Mouse (Mus musculus): ENCODE measurements around the gene Naaladl1. TPM values are rescaled to one million over a fixed set of nuclear protein-coding genes. Genes with fewer than 3 reads are reported as not detected.

The Naaladl1 gene
- polyA plus RNA-seq, 1 experiment from 2014 or later = 2.5 TPM

- no peak for ATAC-seq (ENCODE audit: low read depth)
- no peak overlapping the region for H3K4me3 ChIP-seq (ENCODE audit: low read depth, low read length)
- WGBS (ENCODE audit: insufficient replicate concordance) = 55% methylated on average over 8 of the region's 8 CpGs
These were observed 50.8 kb downstream of the Naaladl1 start for GRCm38 (mm10) chr19:6156372-6156771.

GRCm38 (mm10) chr19:6157220-6157619 lies 51.6 kb downstream of the Naaladl1 start:
- Histone ChIP-seq H3K4me3 (ENCODE audit: low read depth, low read length) (no peak overlapping the region), H3K27me3 (ENCODE audit: control insufficient read depth, insufficient read depth, low read depth, low read length) (0 out of 2 replicates have a peak, but pooled peaks cover 2% of the 10 kb centered on the region), H3K9me3 (replicated peaks; ENCODE audit: control insufficient read depth, low read length) (no peaks in the 10 kb centered on the region), H3K27ac (ENCODE audit: low read length) (no peak overlapping the region), H3K36me3 (ENCODE audit: control insufficient read depth, insufficient read depth) (no peaks in the 10 kb centered on the region), H3K9ac (ENCODE audit: low read depth, low read length) (no peak overlapping the region), H3K4me2 (ENCODE audit: low read depth, low read length) (no peak overlapping the region), H3K4me1 (ENCODE audit: control insufficient read depth, low read depth, low read length) (no peaks in the 10 kb centered on the region; the same call in 1 of the 2 replicates)
- ATAC-seq (ENCODE audit: low read depth) = no peak
- WGBS (ENCODE audit: insufficient replicate concordance) = 28% methylated on average over 6 of the region's 6 CpGs

More at GRCm38 (mm10) chr19:6156372-6156771, 50.8 kb downstream of the Naaladl1 start:
- no peak overlapping the region for H3K9ac ChIP-seq (ENCODE audit: low read depth, low read length)
- 0 out of 2 replicates have a peak, but pooled peaks cover 2% of the 10 kb centered on the region for H3K27me3 ChIP-seq (ENCODE audit: control insufficient read depth, insufficient read depth, low read depth, low read length)
- H3K27ac ChIP-seq (ENCODE audit: low read length) = no peak overlapping the region
- no peaks in the 10 kb centered on the region for H3K36me3 ChIP-seq (ENCODE audit: control insufficient read depth, insufficient read depth)
- no peak overlapping the region for H3K4me2 ChIP-seq (ENCODE audit: low read depth, low read length)
- H3K9me3 ChIP-seq (replicated peaks; ENCODE audit: control insufficient read depth, low read length) = no peaks in the 10 kb centered on the region
- H3K4me1 ChIP-seq (ENCODE audit: control insufficient read depth, low read depth, low read length) = no peaks in the 10 kb centered on the region; the same call in 1 of the 2 replicates

GRCm38 (mm10) chr19:6163872-6164547 lies 58.4 kb downstream of the Naaladl1 start:
- Histone ChIP-seq H3K4me1 (ENCODE audit: control insufficient read depth, low read depth, low read length) (no peaks in the 10 kb centered on the region; the same call in 1 of the 2 replicates), H3K9me3 (replicated peaks; ENCODE audit: control insufficient read depth, low read length) (no peaks in the 10 kb centered on the region), H3K36me3 (ENCODE audit: control insufficient read depth, insufficient read depth) (no peaks in the 10 kb centered on the region), H3K4me3 (ENCODE audit: low read depth, low read length) (no peak overlapping the region), H3K4me2 (ENCODE audit: low read depth, low read length) (no peak overlapping the region), H3K27ac (ENCODE audit: low read length) (no peak overlapping the region), H3K27me3 (ENCODE audit: control insufficient read depth, insufficient read depth, low read depth, low read length) (0 out of 2 replicates have a peak, but pooled peaks cover 2% of the 10 kb centered on the region), H3K9ac (ENCODE audit: low read depth, low read length) (no peak overlapping the region)
- WGBS (ENCODE audit: insufficient replicate concordance) = 52% methylated on average over 10 of the region's 10 CpGs
- ATAC-seq (ENCODE audit: low read depth) = no peak

Other genes starting within 250 kb of the Naaladl1 start
- 13.9 and 14.0 TPM in 2 replicates for gene Frmd8, start 230.5 kb upstream of the Naaladl1 start, polyA plus RNA-seq (2015; fragmentation: Nextera tagmentation; extraction: Ambion mirVana)
- gene Slc25a45, start 228.0 kb upstream of the Naaladl1 start, polyA plus RNA-seq (2015; fragmentation: Nextera tagmentation; extraction: Ambion mirVana) = 6.3 and 6.9 TPM in 2 replicates
- 2.3 and 2.6 TPM in 2 replicates for gene Tigd3, start 211.6 kb upstream of the Naaladl1 start, polyA plus RNA-seq (2015; fragmentation: Nextera tagmentation; extraction: Ambion mirVana)
- 48.4 and 52.8 TPM in 2 replicates for gene Dpf2, start 192.8 kb upstream of the Naaladl1 start, polyA plus RNA-seq (2015; fragmentation: Nextera tagmentation; extraction: Ambion mirVana)
- gene Cdc42ep2, start 181.0 kb upstream of the Naaladl1 start, polyA plus RNA-seq (2015; fragmentation: Nextera tagmentation; extraction: Ambion mirVana) = 2.9 and 3.6 TPM in 2 replicates
- gene Pola2, start 141.6 kb upstream of the Naaladl1 start, polyA plus RNA-seq (2015; fragmentation: Nextera tagmentation; extraction: Ambion mirVana) = 47.2 and 48.6 TPM in 2 replicates
- gene Slc22a20, start 119.6 kb upstream of the Naaladl1 start, polyA plus RNA-seq (2015; fragmentation: Nextera tagmentation; extraction: Ambion mirVana) = 0.06 TPM in 2 replicates
- 22.2 and 23.4 TPM in 2 replicates for gene Capn1, start 89.9 kb upstream of the Naaladl1 start, polyA plus RNA-seq (2015; fragmentation: Nextera tagmentation; extraction: Ambion mirVana)
- 14.4 and 19.0 TPM in 2 replicates for gene Syvn1, start 59.2 kb upstream of the Naaladl1 start, polyA plus RNA-seq (2015; fragmentation: Nextera tagmentation; extraction: Ambion mirVana)
- gene Mrpl49, start 48.0 kb upstream of the Naaladl1 start, polyA plus RNA-seq (2015; fragmentation: Nextera tagmentation; extraction: Ambion mirVana) = 37.4 and 38.5 TPM in 2 replicates
- 440 and 454 TPM in 2 replicates for gene Fau, start 47.9 kb upstream of the Naaladl1 start, polyA plus RNA-seq (2015; fragmentation: Nextera tagmentation; extraction: Ambion mirVana)
- gene Znhit2, start 44.6 kb upstream of the Naaladl1 start, polyA plus RNA-seq (2015; fragmentation: Nextera tagmentation; extraction: Ambion mirVana) = 15.3 and 17.7 TPM in 2 replicates
- 48.0 and 53.7 TPM in 2 replicates for gene Tm7sf2, start 37.4 kb upstream of the Naaladl1 start, polyA plus RNA-seq (2015; fragmentation: Nextera tagmentation; extraction: Ambion mirVana)
- gene Vps51, start 28.6 kb upstream of the Naaladl1 start, polyA plus RNA-seq (2015; fragmentation: Nextera tagmentation; extraction: Ambion mirVana) = 27.8 and 28.9 TPM in 2 replicates
- not detected in 2 replicates for gene Tmem262, start 25.7 kb upstream of the Naaladl1 start, polyA plus RNA-seq (2015; fragmentation: Nextera tagmentation; extraction: Ambion mirVana)
- 0.38 and 0.41 TPM in 2 replicates for gene Gm28374, start 23.5 kb upstream of the Naaladl1 start, polyA plus RNA-seq (2015; fragmentation: Nextera tagmentation; extraction: Ambion mirVana)
- 19.2 and 21.8 TPM in 2 replicates for gene Zfpl1, start 20.8 kb upstream of the Naaladl1 start, polyA plus RNA-seq (2015; fragmentation: Nextera tagmentation; extraction: Ambion mirVana)
- 28.9 and 32.5 TPM in 2 replicates for gene Cdca5, start 20.8 kb upstream of the Naaladl1 start, polyA plus RNA-seq (2015; fragmentation: Nextera tagmentation; extraction: Ambion mirVana)
- 0.20 and 0.48 TPM in 2 replicates for gene AC131692.1, start 11.4 kb upstream of the Naaladl1 start, polyA plus RNA-seq (2015; fragmentation: Nextera tagmentation; extraction: Ambion mirVana)
- 16.5 and 16.8 TPM in 2 replicates for gene Sac3d1, start 12.9 kb downstream of the Naaladl1 start, polyA plus RNA-seq (2015; fragmentation: Nextera tagmentation; extraction: Ambion mirVana)
- 54.8 and 61.2 TPM in 2 replicates for gene Snx15, start 22.5 kb downstream of the Naaladl1 start, polyA plus RNA-seq (2015; fragmentation: Nextera tagmentation; extraction: Ambion mirVana)
- 0.09 and 0.66 TPM in 2 replicates for gene Batf2, start 35.2 kb downstream of the Naaladl1 start, polyA plus RNA-seq (2015; fragmentation: Nextera tagmentation; extraction: Ambion mirVana)
- gene Arl2, start 35.8 kb downstream of the Naaladl1 start, polyA plus RNA-seq (2015; fragmentation: Nextera tagmentation; extraction: Ambion mirVana) = 23.5 and 25.1 TPM in 2 replicates
- not detected in 2 replicates for gene Majin, start 78.6 kb downstream of the Naaladl1 start, polyA plus RNA-seq (2015; fragmentation: Nextera tagmentation; extraction: Ambion mirVana)
- not detected in 2 replicates for gene Gpha2, start 120.6 kb downstream of the Naaladl1 start, polyA plus RNA-seq (2015; fragmentation: Nextera tagmentation; extraction: Ambion mirVana)
- 3.5 and 3.7 TPM in 2 replicates for gene Ppp2r5b, start 130.1 kb downstream of the Naaladl1 start, polyA plus RNA-seq (2015; fragmentation: Nextera tagmentation; extraction: Ambion mirVana)
- gene Atg2a, start 135.9 kb downstream of the Naaladl1 start, polyA plus RNA-seq (2015; fragmentation: Nextera tagmentation; extraction: Ambion mirVana) = 4.9 and 6.1 TPM in 2 replicates
- gene Ehd1, start 170.9 kb downstream of the Naaladl1 start, polyA plus RNA-seq (2015; fragmentation: Nextera tagmentation; extraction: Ambion mirVana) = 62.1 and 68.6 TPM in 2 replicates
- 0.34 and 0.40 TPM in 2 replicates for gene Cdc42bpg, start 200.7 kb downstream of the Naaladl1 start, polyA plus RNA-seq (2015; fragmentation: Nextera tagmentation; extraction: Ambion mirVana)
- gene Men1, start 229.2 kb downstream of the Naaladl1 start, polyA plus RNA-seq (2015; fragmentation: Nextera tagmentation; extraction: Ambion mirVana) = 19.5 and 21.0 TPM in 2 replicates
- 8.2 and 8.6 TPM in 2 replicates for gene Map4k2, start 235.4 kb downstream of the Naaladl1 start, polyA plus RNA-seq (2015; fragmentation: Nextera tagmentation; extraction: Ambion mirVana)